Mouse (Mus musculus) brain, embryonic 14.5 days (tissue): ENCODE results near the gene Pfdn6.

Experiments
- CTCF ChIP-seq: fragments of 200-500 bp; IDR thresholded peaks from 2 replicates; pipeline ENCODE4 v1.5.1; 2012; ENCODE audit warnings: inconsistent platforms, mild to moderate bottlenecking, moderate library complexity, borderline replicate concordance; ENCODE audit not compliant: insufficient read depth, insufficient read length; ENCODE audit errors: extremely low read depth
- POLR2A ChIP-seq: fragments of 200-500 bp; IDR thresholded peaks from 2 replicates; pipeline ENCODE4 v1.6.1; 2012; ENCODE audit warnings: mild to moderate bottlenecking, inconsistent platforms, borderline replicate concordance; ENCODE audit not compliant: poor library complexity, insufficient read depth, insufficient read length, severe bottlenecking; ENCODE audit errors: extremely low read depth

DNA sequence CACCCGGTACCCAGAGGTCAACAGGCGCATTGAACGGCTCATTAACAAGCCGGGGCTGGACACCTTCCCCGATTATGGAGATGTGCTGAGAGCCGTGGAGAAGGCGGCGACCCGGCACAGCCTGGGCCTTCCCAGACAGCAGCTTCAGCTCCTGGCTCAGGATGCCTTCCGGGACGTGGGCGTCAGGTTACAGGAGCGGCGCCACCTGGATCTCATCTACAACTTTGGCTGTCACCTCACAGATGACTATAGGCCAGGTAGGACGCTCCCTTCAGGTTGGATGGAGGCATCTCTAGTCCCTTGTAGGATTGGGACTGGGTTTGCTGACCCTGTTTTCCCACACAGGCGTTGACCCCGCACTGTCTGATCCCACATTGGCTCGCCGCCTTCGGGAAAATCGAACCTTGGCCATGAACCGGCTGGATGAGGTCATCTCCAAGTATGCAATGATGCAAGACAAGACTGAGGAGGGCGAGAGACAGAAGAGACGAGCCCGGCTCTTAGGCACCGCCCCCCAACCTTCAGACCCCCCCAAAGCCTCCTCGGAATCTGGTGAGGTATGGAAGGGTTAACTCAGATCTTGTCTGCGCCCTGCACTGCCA lies 28.2 kb downstream of the Pfdn6 start:
- TF ChIP-seq POLR2A: no peak
- TF ChIP-seq CTCF: no peak
